Mouse (Mus musculus) liver, embryonic 14.5 days (tissue): ENCODE data around the gene Ect2.

ENCODE experiments used
- CTCF ChIP-seq: IDR thresholded peaks from 2 replicates; pipeline ENCODE4 v1.5.1; 2016; ENCODE audit warnings: antibody characterized with exemption, low read depth, control low read depth
- EP300 ChIP-seq: IDR thresholded peaks from 2 replicates; pipeline ENCODE4 v1.6.1; 2016; ENCODE audit warnings: antibody characterized with exemption, low read depth

GRCm38 (mm10) chr3:27121864-27122450 lies 31.7 kb downstream of the Ect2 start:
- TF ChIP-seq CTCF (no peak), EP300 (no peak)
